Mouse (Mus musculus): ENCODE data around the gene Pole4.
"Not testable (repeated sequence)": the region's sequence is repeated elsewhere in the genome, so short reads cannot be mapped to it uniquely, and the experiment has no call there.

Pole4 gene

DNA sequence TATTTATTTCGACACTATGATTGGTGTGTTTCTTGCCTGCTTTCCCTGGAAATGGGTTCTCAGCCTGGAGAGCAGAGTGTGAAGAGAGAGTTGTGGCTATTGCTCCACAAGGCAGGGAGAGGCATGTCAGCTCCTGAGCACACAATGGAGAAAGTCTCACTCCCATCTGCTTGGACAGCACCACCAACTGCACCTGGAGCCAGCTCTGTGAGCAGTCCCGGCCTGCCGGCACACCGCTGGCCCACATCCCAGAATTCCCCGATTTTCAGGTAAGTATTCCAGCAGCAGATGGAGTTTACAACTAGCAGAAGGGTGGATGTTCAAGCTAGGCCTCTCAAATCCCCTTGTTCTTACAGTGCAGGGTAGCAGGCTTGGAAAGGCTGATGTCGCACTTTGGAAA is 10.1 kb upstream of the Pole4 start:
- no peak for DNase-seq (ENCODE audit: low read depth, low spot score)

DNA sequence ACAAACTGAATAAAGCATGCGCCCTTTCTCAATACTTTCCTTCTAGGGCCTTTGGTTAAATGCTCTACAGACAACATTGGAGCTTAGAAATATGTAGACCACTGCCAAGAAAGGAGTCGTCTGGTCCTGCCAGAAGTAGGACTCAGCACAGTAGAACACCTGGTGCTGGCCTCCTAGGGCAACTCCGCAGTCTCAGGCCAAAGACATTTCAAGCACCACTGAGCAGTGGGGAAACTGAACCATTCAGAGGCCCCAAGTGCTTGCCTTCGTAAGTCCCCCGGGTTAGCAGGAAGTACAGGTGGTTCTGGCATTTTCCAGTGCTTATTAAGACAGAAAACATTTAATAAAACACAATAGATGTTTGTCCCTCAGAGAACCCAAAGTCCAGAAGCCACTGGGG is 9.7 kb upstream of the Pole4 start:
- no peak for DNase-seq (ENCODE audit: low read depth, low spot score)

DNA sequence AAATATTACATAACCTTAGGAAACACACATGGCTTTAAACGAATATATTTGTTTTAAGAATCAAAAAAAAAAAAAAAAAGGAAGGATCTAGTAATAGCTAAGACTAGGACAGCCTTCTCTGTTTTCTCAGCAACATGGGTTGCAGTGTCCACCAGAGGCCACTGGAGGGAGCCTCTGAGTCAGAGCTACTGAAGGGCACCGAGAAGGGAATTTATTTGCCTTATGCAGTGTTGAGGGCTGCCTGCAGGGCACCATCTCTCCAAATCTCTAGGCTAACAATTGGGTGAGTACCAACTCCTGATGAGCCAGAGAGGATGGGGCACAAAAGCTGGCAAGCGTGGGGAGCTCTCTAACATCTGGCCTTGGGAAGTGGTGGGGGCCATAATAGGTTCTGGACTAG is 9.1 kb upstream of the Pole4 start:
- DNase-seq (ENCODE audit: low read depth, low spot score): peak; percentile 77

DNA sequence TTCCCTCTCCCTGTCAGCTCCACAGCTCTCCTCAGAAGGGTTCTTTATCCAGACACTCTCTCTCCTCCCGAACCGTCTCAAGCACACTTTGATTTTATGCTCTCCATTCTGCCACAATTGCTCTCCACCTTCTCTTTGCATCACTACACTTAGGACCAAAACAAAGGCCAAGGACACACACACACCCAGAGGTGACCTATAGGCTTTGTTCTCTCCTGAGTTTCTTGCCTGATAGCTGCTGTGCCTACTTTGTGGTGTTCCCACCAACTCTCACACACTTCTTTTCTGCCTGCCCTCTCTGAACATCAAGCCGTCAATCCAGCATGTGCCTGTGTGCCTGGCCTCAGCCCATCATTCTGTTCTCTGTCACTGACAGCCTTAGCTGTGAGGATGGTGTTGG is 2.6 kb upstream of the Pole4 start:
- no peak for DNase-seq (ENCODE audit: low read depth, low spot score)

DNA sequence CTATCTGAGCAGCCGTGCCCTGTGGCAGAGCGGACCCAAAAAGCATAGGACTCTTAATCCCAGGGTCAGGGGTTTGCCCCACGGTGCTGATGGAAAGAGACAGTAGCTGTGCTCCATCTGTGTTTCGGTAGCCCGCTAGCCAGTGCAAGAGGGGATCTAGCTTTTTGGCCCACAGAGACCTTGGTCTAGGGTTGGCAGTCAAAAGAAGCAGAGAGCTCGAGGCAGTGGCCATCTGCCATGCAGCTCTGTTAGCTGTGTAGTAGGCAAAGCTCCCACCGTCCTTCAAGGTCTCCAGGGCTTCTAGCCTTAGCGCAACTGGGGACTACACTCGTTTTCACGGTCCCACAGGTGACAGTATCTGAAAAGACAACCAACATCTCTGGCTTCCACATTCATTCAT is 2.1 kb upstream of the Pole4 start:
- no peak for DNase-seq (ENCODE audit: low read depth, low spot score)

DNA sequence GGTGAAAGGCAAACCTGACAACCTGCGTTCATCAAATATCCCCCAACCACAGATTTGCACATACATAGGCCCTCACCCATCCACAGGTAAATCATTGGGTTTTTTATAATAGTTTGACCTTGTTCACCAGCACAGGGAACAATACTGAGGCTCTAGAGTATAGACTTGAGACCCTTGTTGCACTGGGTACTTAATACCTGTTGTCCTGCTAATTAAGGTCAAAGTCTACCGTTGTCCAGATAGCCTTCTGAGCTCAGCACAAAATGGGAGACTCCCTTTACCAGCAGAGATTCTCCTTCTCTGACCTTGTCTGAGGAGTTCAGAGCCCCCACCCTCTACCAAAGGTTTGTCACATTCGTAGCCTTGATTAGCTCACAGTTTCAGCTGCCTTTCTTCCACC is 1.5 kb downstream of the Pole4 start:
- DNase-seq (ENCODE audit: low read depth, low spot score): no peak

DNA sequence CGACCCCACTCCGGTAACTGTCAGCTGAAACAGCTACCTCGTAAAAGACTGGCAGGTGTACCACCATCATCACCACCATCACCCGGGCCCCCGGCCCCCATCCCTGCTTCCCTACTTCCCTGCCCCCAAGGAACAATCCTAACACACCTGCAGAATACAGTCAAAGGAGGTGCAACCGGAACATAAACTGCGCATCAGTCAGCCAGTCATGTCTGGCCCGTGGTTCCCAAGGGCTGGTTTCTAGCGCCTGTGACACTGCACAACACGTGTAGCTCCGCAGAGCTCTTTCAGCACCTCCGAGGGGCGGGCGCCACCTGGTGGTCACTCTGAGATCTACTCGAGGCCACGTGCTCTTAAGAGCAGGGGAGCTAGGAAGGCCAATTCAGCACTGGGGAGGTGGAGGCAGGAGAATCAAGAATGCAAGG is 2.6 kb downstream of the Pole4 start:
- peak; percentile 80 for DNase-seq (ENCODE audit: low read depth, low spot score)

DNA sequence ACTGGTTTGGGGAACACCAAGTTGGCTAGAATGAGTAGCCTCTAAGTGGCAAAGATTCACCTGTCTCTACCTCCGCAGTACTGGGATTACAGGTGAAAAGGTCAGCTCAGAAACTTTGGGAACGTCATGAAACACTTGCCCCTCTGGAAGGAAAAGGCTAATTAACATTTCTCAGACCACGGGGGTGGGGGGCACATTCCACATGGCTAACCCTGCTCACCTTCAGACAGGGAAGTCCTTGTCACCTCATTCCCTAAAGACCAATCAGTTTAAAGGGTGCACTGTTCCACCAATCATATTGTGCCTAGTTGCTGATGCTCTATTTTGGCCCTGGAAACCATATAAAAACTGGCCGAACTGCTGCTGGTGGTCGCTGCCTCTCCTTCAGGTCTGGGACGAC is 3.9 kb downstream of the Pole4 start:
- DNase-seq (ENCODE audit: low read depth, low spot score): no peak

DNA sequence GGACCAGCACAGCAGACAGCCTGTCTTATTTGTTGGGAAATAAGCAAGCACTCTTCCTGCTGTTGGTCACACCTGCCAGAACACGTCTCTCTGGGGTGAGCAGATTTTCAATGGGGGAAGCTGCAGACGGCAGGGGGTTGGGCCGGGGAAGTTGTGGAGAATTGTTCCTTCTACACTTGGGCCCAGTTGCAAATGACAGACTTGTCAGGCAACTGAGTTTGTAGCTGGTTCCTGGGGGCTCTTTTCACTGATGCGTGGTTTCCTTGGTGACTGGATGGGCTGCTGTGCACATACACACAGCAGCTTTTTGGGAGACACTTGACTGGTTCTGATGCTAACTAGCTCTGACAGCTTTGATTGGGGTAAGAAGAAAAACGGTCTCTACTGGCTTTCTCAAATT is 5.3 kb downstream of the Pole4 start:
- no peak for DNase-seq (ENCODE audit: low read depth, low spot score)

DNA sequence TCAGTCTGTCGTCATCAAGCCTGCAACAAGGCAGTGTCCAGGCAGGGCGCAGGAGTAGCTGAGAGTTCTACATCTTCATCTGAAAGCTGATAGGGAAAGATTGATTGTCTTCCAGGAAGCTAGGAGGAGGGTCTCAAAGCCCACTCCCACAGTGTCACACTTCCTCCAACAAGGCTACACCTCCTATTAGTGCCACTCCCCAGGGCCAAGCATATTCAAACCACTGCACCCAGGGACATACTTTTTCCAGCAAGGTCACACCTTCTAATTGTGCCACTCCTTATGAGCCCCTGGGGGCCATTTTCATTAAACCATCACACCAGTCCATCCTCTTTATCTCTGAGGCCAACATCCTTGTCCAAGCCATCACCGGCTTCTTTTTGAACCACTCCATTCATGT is 8.4 kb downstream of the Pole4 start:
- DNase-seq (ENCODE audit: low read depth, low spot score): no peak

DNA sequence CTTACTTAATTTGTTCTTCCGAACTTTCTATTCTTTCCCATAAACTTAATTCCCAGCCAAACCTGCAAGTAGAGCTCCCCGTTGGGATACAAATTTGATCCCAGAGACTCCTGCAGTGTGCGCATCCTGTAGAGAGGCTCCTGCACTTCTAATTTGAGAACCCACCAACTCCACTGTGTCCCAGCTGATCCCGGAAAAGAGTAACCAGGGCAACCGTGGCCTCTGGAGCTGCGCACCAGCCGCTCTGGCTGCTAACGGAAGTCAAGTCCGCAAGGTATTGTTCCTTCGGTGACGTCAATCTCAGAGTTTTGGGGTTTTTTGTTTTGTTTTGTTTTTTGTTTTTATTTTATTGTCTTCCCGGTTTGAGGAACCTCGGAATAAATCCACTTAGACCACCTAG is 10.5 kb downstream of the Pole4 start:
- no peak for DNase-seq (ENCODE audit: low read depth, low spot score)

DNA sequence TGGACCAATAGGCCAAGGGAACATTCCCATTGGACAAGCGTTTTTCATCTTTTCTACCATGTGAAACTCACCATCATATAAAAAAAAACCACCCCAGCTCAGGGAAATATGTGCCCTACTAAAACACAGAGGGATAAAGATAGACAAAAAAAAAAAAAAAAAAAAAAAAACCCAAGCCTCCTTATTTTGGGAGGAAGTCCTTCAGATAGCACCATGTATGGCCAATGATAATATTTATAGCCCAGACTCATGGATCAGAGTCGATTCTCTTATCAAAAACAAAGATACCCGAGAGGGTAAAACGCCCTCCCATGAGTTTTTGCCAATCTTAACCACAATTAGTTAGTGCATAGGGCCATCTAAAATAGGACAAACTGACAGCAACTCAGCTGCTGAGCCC is 15.7 kb downstream of the Pole4 start:
- DNase-seq (ENCODE audit: low read depth, low spot score): no peak

DNA sequence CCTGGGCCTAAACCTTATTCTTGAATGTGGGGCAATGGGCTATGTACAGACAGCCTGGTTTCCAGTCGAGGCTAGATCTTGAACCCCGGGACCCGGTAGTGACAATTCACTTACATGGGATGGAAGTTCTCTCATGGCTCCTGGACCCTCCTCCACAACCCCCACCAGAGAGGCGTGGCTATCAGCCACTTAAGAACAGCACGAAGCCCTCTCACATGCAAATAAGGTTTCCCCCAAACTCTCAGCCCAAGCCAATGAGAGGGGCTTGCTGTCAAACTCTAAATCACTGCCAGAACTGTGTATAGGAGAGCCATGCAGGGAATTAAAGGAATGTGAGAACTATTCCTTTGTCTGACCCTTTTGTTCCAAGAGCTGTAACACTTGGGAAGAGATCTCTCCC is 16.6 kb downstream of the Pole4 start:
- not testable (repeated sequence) for DNase-seq (ENCODE audit: low read depth, low spot score)

DNA sequence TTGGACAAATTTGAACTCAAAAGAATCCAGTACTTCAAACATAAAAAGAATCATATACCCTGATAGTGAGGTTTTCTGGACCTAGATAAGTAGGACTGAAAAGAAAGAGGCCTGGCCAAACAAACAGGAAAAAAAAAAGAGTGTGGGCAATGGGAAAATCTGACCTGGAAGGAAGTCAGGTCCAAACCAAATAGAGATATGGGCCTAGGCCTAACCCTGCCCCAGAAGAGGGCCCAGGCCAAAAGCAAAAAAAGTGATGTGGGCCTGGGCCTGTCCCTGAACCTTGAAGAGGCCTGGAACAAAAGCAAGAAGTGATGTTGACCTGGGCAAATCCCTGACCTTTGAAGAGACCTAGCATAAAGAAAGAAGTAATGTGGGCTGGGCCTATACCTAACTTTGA is 21.0 kb downstream of the Pole4 start:
- DNase-seq (ENCODE audit: low read depth, low spot score): no peak

DNA sequence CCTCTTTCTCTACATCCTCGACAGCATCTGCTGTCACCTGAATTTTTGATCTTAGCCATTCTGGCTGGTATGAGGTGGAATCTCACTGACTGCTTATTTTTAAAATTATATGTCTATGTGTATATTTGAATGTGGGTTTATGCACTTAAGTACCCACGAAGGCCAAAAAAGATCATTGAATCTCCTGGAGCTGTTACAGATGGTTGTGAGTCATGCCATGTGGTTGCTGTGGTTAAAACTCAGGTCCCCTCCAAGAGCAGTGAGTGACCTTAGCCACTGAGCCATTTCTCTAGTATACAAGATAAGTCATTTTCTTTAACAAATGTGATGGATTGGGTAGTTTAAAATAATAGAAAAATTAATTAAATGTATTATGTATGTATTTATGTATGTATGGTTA is 25.9 kb downstream of the Pole4 start:
- DNase-seq (ENCODE audit: low read depth, low spot score): not testable (repeated sequence)

DNA sequence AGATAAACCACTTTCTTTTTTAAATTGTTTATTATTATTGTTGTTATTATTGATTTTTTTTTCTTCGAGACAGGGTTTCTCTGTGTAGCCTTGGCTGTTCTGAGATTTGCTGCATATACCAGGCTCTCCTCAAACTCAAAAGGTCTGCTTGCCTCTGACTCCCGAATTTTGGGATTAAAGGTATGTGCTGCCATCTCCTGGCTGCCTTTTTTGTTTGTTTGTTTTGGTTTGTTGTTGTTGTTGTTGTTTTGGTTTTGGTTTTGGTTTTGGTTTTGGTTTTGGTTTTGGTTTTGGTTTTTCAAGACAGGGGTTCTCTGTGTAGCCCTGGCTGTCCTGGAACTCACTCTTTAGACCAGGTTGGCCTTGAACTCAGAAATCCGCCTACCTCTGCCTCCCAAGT is 27.5 kb downstream of the Pole4 start:
- DNase-seq (ENCODE audit: low read depth, low spot score): not testable (repeated sequence)

DNA sequence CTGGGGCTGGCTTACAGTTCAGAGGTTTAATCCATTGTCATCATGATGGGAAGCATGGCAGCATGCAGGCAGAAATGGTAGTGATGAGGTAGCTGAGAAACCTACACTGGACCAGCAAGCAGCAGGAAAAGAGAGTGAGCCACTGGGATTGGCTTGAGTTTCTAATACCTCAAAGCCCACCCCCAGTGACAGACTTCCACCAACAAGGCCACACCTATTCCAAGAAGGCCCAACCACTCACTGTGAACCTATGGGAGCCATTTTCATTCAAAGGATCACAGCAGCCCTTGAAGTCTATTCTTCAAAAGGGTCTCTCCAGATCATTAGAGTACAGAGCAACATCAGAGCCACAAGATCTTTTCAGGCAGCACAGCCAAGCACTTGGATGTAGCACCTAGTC is 38.7 kb downstream of the Pole4 start:
- DNase-seq (ENCODE audit: low read depth, low spot score): no peak

DNA sequence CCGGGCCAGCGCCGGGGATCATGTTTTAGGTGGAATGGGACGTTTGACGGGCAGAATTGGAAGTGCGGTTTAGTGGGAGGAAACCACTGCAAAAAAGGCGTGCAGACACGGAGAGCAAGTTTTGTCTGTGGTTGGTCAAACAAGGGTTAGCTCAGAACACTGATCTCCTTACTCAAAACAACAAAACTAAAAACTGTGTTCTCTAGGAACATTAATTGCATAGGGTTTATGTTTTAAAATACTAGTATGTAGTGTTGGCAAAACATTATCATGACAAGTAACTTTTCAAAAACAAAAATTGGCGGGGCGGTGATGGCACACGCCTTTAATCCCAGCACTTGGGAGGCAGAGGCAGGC is 52.0 kb downstream of the Pole4 start:
- no peak for DNase-seq (ENCODE audit: low read depth, low spot score)

DNA sequence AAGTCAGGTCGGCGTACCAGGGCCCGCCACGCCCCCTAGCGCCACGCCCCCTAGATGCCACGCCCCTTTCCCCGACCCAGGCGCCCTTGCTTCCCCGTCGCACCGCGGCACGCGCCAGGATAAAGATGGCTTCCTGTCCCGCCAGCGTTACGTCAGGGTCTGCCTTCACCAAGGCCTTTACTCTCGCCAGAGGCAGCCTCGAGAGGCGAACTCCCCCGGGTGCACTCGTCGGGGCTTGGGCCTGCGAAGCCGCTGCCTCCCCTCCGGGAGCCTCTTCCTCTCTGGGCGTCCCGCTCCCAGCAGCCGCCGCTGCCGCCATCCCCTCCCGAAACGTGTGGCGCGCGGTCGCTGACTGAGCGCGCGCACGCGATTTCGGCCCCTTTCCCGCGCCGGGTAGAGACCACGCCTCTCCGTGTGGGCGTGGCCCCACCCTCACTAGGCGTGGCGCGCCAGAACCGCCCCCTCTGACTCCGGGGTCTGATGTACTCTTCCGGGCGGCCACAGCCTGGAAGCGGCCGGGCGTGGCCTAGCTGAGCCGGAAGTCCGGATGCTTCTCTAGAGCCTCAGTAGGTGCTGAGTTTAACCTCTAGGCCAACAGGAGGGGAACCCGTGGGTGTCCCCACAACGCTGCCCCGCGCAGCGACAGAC is 52.5 kb downstream of the Pole4 start:
- DNase-seq (ENCODE audit: low read depth, low spot score): peak; percentile 96

DNA sequence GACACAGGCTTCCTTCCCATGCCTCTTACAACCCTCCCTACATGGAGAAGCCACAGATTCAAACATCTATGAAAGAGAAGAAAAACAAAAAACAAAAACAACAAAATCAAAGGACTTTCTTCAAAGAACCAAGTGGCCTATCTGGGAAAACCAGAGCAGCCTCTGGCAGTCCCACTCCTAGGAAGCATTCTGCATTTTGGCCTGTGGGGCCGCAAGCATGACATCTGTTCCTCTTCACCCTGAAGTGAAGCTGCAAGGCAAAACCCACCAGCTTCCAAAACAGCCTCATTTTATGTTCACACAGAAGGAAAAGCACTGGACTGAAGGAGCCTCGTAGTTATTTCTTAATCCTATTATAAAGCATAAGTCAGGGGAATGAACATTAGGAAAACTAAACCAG is 56.1 kb downstream of the Pole4 start:
- DNase-seq (ENCODE audit: low read depth, low spot score): no peak

DNA sequence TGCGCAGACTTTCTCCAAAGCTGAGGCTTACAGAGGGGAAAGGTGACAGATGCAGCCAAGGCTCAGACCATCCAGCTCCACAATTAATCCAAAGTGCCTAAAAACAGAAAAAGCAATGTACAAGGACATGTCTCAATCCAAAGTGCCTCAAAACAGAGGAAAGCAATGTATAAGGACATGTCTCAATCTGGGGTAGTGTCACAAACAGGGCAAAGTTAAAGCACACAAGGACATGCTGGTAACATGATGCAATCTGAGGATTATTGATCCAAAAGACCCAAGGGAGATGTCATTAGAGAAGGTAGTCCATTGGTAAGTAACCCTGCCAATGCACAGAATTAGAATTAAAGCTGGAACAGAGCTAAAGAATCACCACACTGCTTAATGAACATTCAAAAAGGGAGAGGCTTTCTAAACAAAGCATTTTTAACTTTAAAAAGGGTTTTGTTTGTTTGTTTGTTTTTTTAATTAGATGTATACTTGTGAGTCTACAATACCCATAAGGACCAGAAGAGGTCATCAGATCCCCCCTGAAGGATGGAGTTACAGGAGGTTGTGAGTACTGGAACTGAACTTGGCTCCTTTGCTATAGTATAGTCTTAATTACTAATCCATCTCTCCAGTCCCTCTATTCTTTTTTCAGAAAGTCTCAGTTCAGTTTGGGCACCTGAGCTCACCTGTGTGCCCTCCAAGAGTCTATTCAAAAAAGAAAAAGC is 57.1 kb downstream of the Pole4 start:
- no peak for DNase-seq (ENCODE audit: low read depth, low spot score)

DNA sequence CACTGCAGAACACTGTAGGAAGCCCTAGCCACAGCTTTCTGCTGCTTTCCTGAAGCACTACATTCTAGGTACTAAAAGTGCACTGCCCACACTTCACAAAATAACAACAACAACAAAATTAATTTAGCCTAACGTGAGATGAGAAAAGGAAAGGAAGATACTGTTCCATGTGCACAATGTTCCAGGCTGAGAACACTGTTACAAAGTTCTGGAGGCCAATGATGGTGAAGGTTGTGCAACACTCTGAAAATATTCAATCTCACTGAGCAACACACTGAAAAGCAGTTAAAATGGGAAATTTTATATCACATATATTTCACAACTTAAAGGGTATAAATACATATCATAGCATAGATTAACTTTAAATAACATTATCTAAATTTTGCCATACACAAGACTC is 58.2 kb downstream of the Pole4 start:
- no peak for DNase-seq (ENCODE audit: low read depth, low spot score)

DNA sequence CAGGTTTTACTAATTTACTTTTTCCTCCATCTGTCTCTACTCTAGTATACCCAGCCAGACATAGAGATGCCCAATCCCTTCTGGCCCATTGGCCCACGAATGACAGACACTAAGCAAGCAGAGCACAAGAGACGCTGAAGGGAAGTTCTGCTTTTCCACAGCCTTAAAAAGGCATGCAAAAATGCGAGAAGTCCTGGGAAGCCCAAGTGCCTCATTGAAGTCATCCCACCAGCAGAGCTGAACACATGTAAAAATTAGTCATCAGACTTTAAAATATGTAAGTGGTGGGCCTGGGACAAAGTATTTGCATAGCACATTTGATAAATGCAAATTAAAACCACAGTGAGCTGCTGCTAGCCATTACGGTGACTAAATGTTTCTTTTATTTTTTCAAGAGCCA is 65.1 kb downstream of the Pole4 start:
- no peak for DNase-seq (ENCODE audit: low read depth, low spot score)

DNA sequence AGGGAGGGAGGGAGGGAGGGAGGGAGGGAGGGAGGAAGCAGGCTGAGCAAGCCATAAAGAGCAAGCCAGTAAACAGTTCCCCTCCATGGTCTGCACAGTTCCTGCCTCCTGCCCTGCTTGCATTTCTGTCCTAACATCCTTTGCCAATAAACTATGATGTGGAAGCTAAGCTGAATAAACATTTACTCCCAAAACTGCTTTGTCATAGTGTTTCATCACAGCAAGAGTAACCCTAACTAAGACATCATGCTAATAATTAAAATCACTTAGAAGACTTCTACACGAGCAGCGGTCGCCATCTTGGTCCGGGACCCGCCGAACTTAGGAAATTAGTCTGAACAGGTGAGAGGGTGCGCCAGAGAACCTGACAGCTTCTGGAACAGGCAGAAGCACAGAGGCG is 79.8 kb downstream of the Pole4 start:
- not testable (repeated sequence) for DNase-seq (ENCODE audit: low read depth, low spot score)

All from forelimb bud, embryonic 11.5 days (tissue).